Mouse (Mus musculus) right cerebral cortex, adult 2 months (tissue): ENCODE data around the gene Cyth3.

ENCODE experiments used
- DNase-seq, 2 experiments: peaks; one replicate each; pipeline ENCODE4 v3.0.0; 2021 to 2022; ENCODE audit warnings: low spot score in 2 of 2

The Cyth3 gene

DNA sequence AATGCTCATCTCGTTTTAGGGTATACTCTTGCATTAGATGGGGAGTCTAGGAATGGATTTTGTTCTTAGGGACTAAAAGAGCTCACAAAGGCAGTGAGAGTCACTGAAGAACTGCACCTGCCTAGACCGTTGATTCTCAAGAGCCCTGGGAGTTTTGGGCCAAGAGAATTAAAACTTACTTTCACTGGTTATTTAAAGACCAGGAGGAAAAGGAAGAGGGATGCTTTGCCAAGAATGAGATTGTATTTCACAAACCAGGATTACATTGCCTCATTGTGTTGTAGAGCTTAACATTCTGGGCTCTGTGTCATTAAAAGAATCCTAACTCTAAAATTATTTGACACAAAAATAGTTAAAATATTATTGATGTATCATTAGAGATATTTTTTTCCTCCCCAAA, 43.3 kb downstream of the Cyth3 start:
- no peak for DNase-seq

DNA sequence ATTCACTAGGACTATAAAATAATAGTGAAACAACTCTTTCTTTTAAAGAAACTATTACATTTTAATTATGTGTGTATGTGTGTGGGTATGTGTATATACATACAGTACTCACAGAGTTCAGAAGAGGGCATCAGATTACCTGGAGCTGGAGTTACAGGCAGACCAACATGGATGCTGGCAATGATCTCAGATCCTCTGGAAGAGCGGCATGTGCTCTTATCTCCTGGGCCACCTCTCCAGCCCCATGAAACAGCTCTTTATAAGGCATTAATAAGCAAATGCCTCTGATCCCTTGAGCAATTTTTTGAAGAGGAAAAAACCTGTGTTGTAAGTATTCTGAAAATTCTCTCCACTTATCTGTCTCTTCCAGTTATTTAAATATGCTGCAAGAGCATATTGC, 43.8 kb downstream of the Cyth3 start:
- DNase-seq = no peak

DNA sequence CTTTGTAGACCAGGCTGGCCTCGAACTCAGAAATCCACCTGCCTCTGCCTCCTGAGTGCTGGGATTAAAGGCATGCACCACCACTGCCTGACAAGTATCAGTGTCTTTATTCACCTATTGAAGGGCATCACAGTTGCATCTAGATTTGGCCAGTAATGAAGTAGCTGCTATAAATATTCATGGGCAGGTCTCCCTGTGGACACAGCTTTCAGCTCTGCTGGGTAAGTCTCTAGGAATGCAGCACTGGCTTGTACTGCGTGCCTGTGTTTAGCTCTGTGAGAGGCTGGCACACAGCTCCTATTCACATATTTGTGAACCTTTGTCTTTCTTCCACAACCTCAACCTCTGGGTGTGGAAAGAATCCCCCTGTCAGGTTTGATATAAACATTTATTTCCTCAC, 46.6 kb downstream of the Cyth3 start:
- DNase-seq = no peak

DNA sequence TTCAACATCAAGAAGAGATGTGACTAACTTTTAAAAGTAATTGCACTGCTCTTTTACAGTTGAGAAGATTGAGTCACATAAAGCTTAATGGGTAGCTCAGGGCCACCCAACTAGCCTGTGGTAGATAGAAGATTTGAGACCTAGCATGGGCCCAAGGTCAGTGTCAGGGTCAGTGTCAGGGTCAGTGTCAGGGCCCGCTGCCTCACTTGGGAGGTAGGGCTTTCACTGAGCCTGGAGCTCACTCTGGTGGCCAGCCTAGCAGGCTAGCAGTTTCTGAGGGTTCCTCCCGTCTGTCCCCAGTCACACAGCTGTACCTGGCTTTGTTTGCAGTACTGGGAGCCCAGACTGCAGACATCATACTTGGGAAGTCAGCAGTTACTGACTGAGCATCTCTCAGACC, 47.1 kb downstream of the Cyth3 start:
- DNase-seq = no peak

DNA sequence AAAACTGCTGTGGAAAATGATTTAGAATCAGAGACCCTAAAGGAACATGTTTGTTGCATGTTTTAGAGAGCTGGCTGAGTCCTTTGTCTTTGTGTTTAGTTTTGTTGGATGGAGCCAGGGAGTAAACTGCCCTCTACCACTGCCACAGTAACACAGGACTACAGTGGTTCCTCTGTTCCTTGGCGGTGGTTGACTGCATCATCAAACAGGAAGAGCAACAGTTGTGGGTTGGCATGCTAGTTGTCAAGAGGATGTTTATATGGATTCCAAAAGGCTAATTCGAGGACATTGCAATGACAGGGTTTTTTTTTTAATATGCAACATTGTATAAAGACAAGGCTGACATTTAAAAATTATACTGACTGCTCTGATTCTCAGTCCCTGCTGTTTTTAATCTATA, 47.6 kb downstream of the Cyth3 start:
- DNase-seq = no peak

DNA sequence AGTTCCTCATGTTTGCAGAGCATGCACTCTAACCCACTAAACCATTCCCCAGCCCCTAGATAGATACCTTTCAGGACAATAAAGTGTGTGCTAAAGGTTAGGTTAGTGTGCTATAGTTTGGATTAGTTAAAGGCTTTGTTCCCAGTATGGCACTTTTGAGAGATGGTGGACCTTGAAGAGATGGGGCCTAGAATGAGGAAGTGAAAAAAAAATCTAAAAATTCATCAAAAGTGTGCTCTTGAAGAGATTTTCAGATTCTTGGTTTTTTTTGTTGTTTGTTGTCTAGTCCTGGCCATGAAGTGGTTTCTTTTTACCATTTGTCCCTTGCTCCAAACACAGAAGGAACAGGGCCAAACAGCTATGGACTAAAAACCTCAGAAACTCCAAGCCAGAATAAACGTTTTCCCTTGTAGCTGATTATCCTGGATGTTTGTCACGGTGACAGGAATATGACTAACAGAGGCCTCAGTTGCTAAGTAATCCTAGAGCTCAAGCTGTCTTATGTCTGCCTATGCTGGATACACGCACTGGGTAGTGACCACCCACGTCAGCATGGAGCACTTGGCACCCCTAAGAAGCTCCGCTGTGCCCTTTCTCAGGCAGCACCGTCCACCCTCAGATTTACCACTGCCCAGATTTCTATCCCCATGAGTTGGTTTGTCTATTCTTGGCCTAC, 48.6 kb downstream of the Cyth3 start:
- peak; percentile 40 to 45 for DNase-seq

DNA sequence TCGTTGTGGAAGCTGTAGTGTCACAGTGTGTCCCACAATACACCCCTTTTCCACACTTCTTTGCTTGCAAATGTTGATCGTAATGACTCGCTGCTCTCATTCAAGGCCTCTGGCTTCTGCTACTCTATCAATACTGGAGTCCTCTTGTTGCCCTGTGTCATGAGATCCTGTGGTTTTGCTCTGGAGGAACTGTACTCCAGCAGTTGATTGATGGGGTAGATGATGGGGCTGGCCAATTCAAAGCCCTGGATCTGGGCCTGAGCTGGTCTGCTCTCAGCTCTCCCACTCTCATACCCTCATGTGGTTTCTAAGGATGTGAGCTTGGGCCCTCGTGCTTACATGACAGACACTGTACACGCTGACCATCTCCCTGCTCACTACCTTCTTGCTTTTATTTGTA, 52.3 kb downstream of the Cyth3 start:
- DNase-seq = no peak

DNA sequence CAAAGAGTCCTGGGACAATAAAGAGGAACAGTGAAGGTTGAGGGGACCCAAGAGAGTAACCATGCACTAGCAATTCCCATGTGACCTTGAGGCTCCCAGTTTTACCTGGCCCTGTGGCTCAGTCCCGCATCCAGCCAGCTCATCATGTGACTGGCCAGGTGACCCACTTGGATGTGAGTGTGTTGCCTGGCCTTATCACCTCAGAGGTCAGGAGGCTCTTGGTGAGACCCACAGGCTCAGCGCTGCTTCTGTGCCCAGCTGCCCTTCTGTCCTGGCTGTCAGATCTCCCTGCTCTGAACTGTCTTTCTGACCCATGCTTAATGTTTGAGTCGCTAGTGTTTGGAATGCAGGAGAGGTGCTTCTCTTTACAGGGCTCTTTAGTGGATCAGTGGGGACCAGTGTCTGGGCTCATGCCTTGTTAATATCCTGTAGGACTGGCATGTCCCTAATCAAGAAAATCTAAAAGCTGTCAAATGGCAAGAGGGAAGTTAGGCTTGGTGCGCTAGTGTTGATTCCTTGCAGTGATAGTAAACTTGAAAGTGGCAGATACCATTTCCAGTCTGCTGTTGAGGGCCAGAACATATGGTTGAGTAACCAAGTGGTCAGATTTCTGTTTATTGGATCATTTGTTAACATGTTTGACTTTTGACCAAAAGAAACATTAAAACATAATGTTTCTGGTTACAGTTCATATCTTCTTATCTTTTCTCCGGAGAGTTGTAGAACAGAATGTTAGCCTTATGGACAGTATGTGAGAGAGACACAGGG, 54.2 kb downstream of the Cyth3 start:
- no peak for DNase-seq

DNA sequence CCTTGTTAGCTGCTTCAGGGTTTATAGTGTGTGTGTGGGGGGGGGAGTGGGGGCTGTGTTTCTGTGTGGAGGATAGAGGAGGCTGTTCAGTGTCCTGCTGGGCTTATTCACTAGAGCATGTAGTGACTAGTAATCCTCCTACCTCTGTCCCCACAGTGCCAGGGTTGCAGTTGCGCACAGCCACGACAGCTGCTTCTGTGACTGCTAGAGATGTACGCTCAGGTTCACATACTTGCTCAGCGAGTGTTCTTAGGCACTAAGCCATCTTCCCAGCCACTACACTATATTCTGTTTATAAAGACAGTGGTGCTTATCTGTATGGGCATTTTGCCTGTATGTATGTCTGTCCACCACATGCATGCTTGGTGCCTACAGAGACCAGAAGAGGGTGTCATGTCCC, 55.1 kb downstream of the Cyth3 start:
- DNase-seq = no peak

DNA sequence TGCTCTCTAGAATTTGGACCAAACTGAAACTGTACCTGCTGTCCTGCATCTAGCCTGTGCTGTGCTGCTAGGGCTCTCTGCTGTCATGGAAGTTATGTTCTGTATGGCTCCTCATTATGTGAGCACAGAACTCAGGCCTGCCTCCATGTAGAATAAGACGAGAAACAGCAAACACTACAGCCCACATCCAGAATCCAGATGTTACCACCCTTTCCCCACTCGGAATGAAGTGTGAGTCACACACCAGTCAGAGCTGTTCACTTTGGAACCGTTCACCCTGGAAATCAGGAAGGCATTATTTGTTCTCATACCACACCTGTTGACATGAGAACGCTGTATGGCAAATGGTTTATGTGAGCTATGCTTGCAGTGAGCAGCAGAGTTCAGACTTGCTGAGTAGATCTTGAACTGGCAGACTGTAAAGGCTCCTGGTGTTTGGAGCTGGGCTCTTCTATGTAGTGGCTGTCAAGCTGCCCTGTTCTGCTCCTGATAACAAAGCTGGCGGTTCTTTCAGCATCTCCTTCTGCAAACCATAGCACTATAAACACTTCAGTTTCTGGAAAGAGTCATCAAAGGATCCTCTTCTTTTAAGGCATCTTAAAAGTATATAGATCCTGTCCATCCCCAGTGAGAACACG, 56.5 kb downstream of the Cyth3 start:
- DNase-seq = no peak

DNA sequence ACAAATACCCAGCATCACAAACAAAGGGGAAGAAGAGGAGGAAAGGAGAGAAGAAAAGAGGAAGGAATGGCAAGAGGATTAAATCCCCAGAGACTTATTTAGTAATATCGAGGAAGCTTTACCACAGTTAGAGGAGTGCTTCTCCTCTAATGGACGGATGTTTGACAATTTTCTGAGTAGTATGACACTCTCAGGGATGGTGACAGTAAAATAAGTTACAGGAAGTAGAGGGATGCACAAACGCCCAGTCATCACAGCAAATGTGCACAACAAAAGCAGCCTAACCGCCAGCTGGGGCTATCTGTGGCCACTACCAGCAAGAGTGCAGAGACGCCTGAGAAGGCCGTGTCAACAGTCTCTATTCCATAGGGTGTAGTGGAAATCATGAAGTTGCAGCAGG, 57.4 kb downstream of the Cyth3 start:
- DNase-seq = no peak

DNA sequence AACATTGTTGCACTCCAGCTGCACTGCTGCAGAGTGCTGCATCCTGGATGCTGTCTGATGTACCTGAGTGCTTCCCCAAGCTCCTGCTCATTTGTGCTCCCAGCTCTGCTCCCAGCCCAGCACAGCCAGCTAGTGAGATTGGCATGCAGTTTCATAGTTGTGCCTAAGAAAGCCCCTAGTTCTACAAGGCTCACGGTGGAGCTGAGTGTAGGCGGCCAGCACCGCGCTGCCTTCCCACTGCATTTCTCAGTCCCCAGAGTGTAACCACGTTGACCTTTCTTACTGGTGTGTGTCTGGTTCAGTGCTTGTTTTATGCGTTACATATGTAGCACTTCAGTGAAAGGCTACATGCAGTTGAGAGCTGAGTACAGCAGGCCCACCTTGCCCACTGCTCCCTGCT, 61.4 kb downstream of the Cyth3 start:
- DNase-seq = no peak

DNA sequence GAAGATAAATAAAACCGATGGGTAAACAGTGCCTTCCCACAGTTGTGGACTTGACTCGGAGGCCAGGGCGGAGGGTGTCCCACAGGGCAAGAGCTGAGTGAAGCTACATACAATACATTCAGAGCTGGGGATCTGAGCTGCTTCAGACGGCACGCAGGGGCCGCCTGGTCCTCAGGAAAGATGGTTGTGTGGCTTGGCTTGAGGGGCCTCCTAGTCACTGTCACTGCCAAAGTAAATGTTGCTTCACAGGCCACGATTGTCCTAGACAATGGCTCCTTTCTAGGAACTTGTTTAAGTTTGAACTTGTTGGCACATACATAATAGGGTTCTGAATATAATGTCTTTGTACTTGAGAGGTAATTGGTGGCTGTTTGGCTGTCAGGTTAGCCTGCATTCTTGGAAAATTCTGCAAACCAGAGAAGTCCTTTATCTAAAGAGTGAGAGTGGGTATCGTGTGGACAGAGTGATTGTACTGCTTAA, 62.7 kb downstream of the Cyth3 start:
- no peak for DNase-seq

DNA sequence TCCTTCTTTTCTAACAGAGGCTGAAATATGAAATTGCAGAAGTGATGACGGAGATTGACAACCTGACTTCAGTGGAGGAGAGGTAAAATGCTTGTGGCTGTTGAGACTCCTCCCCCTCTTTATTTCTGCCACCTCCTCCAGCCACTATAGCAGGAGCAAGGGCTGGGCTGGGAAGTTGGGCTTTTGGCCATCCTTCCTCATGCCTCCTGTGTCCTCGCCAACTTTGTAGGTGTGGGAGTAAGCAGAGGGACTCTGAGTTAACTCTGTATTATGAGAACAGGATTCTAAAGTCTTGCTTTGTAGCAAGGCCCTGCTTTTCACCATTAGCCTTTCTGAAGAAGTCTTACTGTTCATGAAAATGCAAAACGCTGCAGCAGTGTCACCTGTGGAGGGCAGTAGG, 64.2 kb downstream of the Cyth3 start:
- no peak for DNase-seq

DNA sequence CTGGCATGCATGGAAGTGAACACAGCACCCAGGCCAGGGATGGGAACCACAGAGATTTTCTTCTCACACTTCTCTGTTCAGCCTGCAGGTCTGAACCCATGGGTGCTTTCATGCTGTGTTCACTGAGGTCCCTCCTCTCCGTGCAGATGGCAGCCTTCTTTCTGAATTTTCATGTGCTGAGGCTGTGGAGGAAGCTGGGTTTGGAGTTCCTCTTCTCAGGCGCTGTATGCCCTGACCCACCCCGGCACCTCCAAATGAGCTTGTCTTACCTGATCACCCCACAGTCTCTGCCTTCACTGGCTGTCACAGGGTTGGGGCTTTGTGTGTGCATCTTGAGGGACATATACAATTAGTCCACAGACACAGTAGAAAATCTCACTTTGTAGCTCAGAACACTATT, 65.3 kb downstream of the Cyth3 start:
- DNase-seq = no peak

DNA sequence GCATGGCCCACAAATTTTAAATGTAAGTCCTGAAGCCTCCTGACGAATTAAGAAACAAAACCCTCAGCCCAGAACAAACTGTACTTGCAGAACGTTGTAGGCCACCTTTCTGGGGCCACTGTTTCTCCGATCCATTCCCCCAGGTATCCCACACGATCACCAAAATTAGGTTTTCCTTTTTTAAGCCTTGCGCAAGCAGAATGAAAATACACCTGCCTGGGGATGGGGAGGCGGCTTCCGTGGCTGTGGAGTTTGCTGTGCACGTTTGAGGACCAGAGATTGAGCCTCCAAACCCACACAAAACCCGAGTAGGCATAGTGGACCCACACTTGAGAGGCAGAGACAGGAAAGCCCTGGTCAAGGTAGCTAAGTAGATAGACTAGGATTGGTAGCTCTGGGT, 68.1 kb downstream of the Cyth3 start:
- peak; percentile 41 to 54 for DNase-seq

DNA sequence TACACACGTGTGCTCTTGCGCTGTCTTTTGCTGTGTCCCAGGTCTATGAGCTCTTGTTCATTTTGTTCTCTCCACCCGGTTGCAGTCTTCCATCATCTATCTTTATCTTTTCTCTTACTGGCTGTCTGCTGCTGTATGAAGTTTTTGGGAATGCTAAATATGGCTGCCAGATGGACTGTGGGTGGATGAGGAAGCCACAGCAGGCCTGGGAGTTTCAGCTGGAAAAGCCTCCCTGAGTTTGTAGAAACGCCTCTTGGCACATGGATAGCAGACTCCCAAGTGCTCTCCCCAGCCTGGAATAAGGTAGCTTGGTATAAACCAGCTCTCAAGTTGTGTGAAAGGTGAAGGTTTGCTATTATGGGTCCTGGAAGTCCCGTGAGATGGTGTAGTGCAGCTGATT, 68.7 kb downstream of the Cyth3 start:
- peak; percentile 87 to 88 for DNase-seq

DNA sequence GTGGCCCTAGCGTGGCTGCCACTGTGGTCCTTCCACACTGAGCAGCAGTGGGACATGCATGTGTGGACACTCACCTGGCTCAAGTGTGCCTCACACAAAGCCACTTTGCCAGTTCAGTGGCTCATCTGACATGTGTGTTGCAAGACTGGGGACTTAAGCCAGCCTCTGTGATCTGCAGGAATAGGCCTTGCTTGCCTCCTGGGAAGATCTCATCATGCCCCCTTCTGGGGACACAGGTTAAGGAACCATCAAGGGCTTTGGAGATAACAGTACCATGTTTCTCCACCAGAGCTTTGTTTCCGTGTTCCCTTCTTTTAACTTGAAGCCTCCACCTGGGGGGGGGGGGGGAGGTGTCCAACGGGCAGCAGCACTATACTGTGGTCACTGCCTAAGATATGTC, 74.1 kb downstream of the Cyth3 start:
- no peak for DNase-seq

DNA sequence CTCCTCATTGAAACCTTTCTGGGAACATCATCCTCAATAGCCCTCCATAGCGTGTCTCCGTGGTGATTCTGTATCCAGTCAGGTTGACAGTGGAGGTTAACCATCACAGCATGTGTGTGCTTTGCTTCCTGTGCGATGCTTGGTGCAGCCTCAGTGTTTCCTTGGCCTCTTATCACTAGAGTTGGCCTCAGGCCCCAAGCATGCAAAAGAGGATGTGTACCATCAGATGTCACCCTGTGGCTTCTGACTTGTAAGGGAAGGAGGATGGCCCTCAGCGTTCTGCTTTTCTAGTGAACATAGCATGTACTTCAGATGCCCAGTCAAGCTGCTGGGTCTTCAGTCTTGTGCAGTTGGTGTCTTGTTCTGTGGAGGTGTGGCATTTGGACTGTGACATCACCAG, 76.2 kb downstream of the Cyth3 start:
- DNase-seq = no peak

DNA sequence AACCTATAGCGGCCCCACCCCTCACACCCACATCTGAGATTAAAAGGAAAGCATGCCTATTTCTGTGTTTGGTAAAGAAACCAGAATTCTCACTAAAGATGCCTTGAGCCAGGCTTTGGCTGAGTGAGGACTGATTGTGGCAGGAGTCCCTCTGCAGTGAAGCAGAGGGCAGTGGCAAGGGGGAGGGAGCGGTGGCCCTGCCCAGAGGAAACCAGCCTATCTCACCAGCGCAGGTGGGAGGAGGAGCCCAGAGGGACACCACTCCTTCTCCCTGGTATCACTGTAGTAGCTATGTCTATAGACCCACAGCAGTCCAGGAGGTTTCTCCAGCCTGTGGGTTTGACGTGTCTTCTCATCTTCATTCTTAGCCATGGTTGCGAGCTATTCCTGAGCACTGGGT, 78.0 kb downstream of the Cyth3 start:
- no peak for DNase-seq

DNA sequence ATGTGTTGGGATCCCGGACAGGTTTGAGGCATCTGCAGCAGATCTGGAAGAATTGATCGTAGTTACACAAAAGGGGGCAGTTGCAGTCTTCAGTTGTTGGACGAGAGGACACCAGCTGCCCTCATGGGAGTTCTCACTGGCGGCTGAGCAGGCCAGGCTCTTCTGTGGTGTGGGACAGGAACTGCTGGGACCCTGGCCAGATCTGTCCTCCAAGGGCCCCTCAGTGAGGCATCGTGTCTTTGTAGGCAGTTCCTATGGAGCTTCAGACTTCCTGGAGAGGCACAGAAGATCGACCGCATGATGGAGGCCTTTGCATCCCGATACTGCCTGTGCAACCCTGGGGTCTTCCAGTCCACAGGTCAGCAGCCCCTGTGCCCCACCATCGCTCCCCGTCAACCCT, 78.8 kb downstream of the Cyth3 start:
- no peak for DNase-seq

DNA sequence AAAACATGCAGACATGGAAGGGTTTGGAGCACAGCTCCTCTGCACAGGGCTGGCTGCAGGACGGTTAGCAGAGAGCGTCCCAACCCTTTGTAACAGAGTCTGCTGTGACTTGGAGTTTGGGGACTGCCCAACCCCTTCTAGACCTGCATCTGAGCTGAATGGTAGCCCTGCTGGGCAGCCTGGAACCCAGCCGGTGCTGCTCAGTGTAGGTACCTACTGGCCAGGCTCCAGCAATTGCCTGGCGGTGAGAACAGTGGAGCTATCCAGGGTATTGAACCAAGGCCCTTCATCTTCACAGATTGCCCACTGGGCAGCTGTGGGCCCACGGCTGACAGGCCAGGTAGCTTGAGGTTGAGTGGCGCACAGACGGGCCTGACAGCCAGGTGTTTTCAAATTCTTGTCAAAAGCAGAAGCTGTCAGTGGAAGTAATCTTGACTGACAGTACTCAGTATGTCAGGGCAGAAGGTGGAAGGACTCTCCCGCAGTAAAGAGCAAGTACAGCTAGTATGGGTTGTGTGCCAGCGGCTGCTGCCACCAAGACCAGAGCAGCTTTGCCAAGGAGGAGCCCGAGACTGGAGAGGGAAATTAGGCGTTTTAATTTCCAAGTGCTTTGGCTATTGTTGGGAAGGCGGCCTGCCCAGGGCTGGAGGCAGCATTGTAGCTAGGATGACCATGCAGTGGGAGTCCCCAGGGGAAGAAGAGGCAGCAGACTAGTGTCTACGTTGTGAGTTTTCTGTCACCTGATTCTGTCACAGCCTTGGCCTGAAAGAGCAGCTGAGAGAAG, 82.8 kb downstream of the Cyth3 start:
- no peak for DNase-seq
